Mouse (Mus musculus) stomach, embryonic 14.5 days (tissue): ENCODE measurements around the gene Anapc16. TPM values are rescaled to one million over a fixed set of nuclear protein-coding genes. Genes with fewer than 3 reads are reported as not detected.
"Not testable (repeated sequence)": the region's sequence is repeated elsewhere in the genome, so short reads cannot be mapped to it uniquely, and the experiment has no call there.

ENCODE experiments used
- ATAC-seq: fragments of 200-750 bp; cut with Nextera tagmentation; 2 replicates; pipeline ENCODE4 v1.8.0; 2017; ENCODE audit warnings: low read depth, moderate TSS enrichment; ENCODE audit not compliant: insufficient number of reproducible peaks, insufficient read depth, low FRiP score
- H3K27ac ChIP-seq: fragments of 300-500 bp; sonication (generic); 2 replicates; pipeline ENCODE4 v1.5.1; 2014; ENCODE audit warnings: mild to moderate bottlenecking, low read length, moderate library complexity, mixed read lengths
- H3K27me3 ChIP-seq: fragments of 300-500 bp; sonication (generic); 2 replicates; pipeline ENCODE4 v1.6.1; 2014; ENCODE audit warnings: low read length, control low read depth, mixed read lengths; ENCODE audit not compliant: control insufficient read depth, insufficient read depth
- H3K36me3 ChIP-seq: fragments of 300-500 bp; sonication (generic); 2 replicates; pipeline ENCODE4 v1.6.1; 2014; ENCODE audit warnings: mild to moderate bottlenecking, control low read depth, low read length, moderate library complexity, mixed read lengths; ENCODE audit not compliant: control insufficient read depth, insufficient read depth
- H3K4me1 ChIP-seq: fragments of 300-500 bp; sonication (generic); 2 replicates; pipeline ENCODE4 v1.6.1; 2014; ENCODE audit warnings: low read length, control low read depth, mixed read lengths; ENCODE audit not compliant: control insufficient read depth, insufficient read depth
- H3K4me2 ChIP-seq: fragments of 300-500 bp; sonication (generic); replicated peaks from 2 replicates; pipeline ENCODE4 v1.6.1; 2014; ENCODE audit warnings: low read depth, low read length, control low read depth
- H3K4me3 ChIP-seq: fragments of 300-500 bp; sonication (generic); 2 replicates; pipeline ENCODE4 v1.5.1; 2014; ENCODE audit warnings: low read depth, low read length, control low read depth
- H3K9ac ChIP-seq: fragments of 300-500 bp; sonication (generic); replicated peaks from 2 replicates; pipeline ENCODE4 v1.6.1; 2014; ENCODE audit warnings: low read depth, mild to moderate bottlenecking, control low read depth, low read length, moderate library complexity, mixed read lengths
- H3K9me3 ChIP-seq: fragments of 300-500 bp; sonication (generic); 2 replicates; pipeline ENCODE4 v1.6.1; 2016; ENCODE audit warnings: low read depth, low read length, control low read depth; ENCODE audit not compliant: control insufficient read depth
- WGBS: fragments of 180-500 bp; shearing (Covaris S2); extraction: QIAGEN DNeasy Blood & Tissue Kit; methylation state at CpG from one replicate; pipeline ENCODE4 v1.1.7; 2014; 5-methylcytosine and 5-hydroxymethylcytosine counted together
- polyA plus RNA-seq: library from polyadenylated mRNA; unstranded; fragments of >200 nt; fragmentation: Nextera tagmentation; extraction: Ambion mirVana; gene quantifications from 2 replicates; pipeline ENCODE4 v1.2.1, GENCODE M21; 2014

Gene Anapc16
- polyA plus RNA-seq, 1 experiment from 2014 or later, result 118 TPM

DNA sequence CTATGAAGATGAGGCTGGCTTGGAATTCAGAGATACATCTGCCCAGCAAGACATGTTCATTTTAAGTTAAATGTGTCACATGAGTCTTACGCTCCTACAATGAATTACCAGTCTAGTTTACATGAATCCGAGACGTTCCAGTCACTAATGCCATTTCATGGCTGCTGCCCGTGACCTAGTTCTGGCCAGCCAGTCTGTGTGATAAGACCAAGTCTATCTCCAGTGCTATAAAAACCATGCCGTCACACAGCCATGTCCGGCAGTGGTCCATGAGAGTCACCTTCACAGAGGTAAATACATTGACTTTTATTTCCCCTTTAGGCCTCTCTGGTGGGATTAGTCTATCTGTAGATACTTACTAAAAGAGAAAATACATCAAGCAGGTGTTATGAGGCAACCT is 7.0 kb downstream of the Anapc16 start:
- 94% methylated on average over 6 of the region's 6 CpGs for WGBS
- no peaks in the 10 kb centered on the region for H3K9me3 ChIP-seq
- no peak overlapping the region for H3K4me2 ChIP-seq
- no peaks in the 10 kb centered on the region for H3K27me3 ChIP-seq
- H3K9ac ChIP-seq, result no peak overlapping the region
- ATAC-seq, result no peak
- H3K4me1 ChIP-seq, result no peaks in the 10 kb centered on the region
- H3K4me3 ChIP-seq, result no peak overlapping the region
- peaks cover 24% of the 10 kb centered on the region for H3K36me3 ChIP-seq
- no peak overlapping the region for H3K27ac ChIP-seq

DNA sequence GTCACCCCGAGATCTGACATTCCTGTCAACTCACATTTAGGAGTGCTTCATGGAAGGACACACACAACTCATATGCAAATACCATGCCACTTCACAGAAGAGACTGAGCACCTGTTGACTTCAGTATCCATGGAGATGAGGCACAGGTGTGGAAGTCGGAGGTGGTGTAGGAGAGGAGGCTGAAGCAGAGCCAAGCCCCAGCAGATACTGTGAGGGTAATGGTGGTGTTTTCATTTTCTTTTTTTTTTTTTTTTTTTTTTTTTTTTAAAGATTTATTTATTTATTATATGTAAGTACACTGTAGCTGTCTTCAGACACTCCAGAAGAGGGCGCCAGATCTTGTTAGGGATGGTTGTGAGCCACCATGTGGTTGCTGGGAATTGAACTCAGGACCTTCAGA is 9.1 kb downstream of the Anapc16 start:
- not testable (repeated sequence) for H3K4me2 ChIP-seq, H3K27ac ChIP-seq, ATAC-seq, H3K4me1 ChIP-seq, H3K27me3 ChIP-seq, H3K9ac ChIP-seq, H3K9me3 ChIP-seq, H3K4me3 ChIP-seq
- H3K36me3 ChIP-seq, result peaks cover 45% of the 10 kb centered on the region
- WGBS, result 81% methylated on average over 2 of the region's 3 CpGs

- H3K9me3 ChIP-seq, result no peaks in the 10 kb centered on the region
- H3K4me1 ChIP-seq, result no peaks in the 10 kb centered on the region
- no peaks in the 10 kb centered on the region for H3K27me3 ChIP-seq
- 79% methylated on average over 8 of the region's 8 CpGs for WGBS
- no peak overlapping the region for H3K9ac ChIP-seq
- no peak overlapping the region for H3K4me3 ChIP-seq
- ATAC-seq, result no peak
- H3K36me3 ChIP-seq, result peaks cover 60% of the 10 kb centered on the region
- no peak overlapping the region for H3K4me2 ChIP-seq
- H3K27ac ChIP-seq, result no peak overlapping the region
Observed at GRCm38 (mm10) chr10:59992024-59992423, 10.9 kb downstream of the Anapc16 start.

DNA sequence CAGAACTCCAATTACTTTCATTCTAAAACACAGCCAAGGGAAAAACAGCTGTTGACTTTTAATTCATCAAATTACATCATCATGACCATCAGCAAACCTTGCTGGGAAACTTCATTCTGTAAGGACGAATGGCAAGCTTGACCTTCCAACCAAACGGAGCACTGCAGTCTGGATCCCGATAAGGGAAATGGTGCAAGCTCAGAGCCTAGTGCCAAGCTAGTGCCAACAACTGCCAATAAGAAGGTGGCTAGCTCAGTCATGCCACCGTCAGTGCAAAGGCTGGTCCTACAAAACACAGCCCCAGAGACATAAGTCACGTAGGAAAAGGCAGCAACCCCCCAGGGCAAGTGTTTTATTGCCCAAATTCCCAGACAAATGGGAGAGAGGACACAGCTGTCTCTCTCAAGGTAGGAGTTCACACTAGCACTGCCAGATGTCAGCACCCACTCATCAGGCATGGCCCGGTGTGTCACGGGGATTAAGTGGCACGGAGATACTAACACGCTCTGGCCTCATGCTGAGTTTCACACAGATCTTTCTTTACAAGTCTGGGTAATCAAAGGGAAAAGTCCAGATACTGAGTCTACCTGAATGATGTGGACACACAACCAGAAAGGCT is 11.6 kb downstream of the Anapc16 start:
- WGBS, result 68% methylated on average over 9 of the region's 9 CpGs
- Histone ChIP-seq H3K4me1 (no peaks in the 10 kb centered on the region), H3K9me3 (no peaks in the 10 kb centered on the region), H3K27ac (no peak overlapping the region), H3K9ac (no peak overlapping the region), H3K27me3 (no peaks in the 10 kb centered on the region), H3K4me2 (no peak overlapping the region), H3K36me3 (peaks cover 58% of the 10 kb centered on the region), H3K4me3 (no peak overlapping the region)
- ATAC-seq, result no peak

DNA sequence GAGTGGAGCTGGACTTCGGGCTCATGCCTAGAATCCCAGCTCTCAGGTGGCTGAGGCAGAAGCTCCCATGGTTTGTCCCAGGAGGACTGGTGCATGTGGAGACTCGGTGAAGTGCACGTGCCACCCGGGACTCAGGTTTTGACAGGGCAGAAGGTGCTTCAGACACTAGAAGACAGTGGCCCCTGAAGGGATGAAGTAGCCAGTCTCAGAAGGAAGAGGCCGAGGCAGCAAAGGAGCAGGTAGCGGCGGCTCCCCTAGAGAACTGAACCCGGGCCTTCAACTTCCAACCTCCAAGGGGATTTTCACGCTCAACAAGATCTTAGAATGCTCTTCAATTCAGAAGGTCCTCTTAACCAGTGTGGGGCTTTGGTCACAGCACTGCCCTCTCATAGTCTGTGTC is 12.5 kb downstream of the Anapc16 start:
- Histone ChIP-seq H3K27ac (no peak overlapping the region), H3K36me3 (peaks cover 48% of the 10 kb centered on the region), H3K4me1 (no peaks in the 10 kb centered on the region), H3K4me2 (no peak overlapping the region), H3K27me3 (no peaks in the 10 kb centered on the region), H3K9ac (no peak overlapping the region), H3K4me3 (no peak overlapping the region), H3K9me3 (no peaks in the 10 kb centered on the region)
- no peak for ATAC-seq
- 97% methylated on average over 9 of the region's 9 CpGs for WGBS

GRCm38 (mm10) chr10:59988036-59988435 is 14.9 kb downstream of the Anapc16 start:
- 80% methylated on average over 4 of the region's 4 CpGs for WGBS
- no peaks in the 10 kb centered on the region for H3K4me1 ChIP-seq
- no peaks in the 10 kb centered on the region for H3K27me3 ChIP-seq
- H3K36me3 ChIP-seq, result peaks cover 39% of the 10 kb centered on the region
- H3K9ac ChIP-seq, result no peak overlapping the region
- no peak overlapping the region for H3K4me2 ChIP-seq
- ATAC-seq, result no peak
- no peak overlapping the region for H3K4me3 ChIP-seq
- H3K9me3 ChIP-seq, result no peaks in the 10 kb centered on the region
- H3K27ac ChIP-seq, result no peak overlapping the region

DNA sequence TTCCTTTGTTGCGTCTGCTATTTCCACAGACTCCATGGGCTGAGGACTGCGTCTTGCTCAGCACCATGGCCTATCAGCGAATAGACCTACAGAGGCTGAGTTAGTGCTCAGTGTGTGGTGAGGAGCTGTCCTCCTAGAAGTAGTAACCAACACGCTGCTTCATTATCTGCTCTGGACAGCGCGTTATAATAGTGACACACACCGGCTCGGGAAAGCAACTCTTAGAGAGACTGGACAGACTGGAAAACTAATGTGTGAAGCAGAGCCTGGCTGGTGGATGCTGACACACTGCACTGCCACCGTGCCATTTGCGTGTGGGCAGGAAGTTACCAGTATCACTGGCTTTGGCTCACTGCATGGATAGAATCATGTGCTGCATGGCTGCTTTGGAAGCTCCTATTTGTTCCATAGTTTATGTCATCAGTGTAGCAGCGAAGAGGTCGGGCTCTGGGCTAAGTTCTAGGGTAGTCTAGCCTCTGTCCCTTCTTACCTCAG is 20.5 kb downstream of the Anapc16 start:
- Histone ChIP-seq H3K9ac (no peak overlapping the region), H3K27me3 (no peaks in the 10 kb centered on the region), H3K27ac (no peak overlapping the region), H3K4me3 (no peak overlapping the region), H3K36me3 (peaks cover 1% of the 10 kb centered on the region), H3K9me3 (no peaks in the 10 kb centered on the region), H3K4me1 (peaks cover 20% of the 10 kb centered on the region), H3K4me2 (no peak overlapping the region)
- WGBS, result 91% methylated on average over 12 of the region's 12 CpGs
- no peak for ATAC-seq

- Histone ChIP-seq H3K27me3 (no peaks in the 10 kb centered on the region), H3K36me3 (no peaks in the 10 kb centered on the region; the same call in 1 of the 2 replicates), H3K27ac (no peak overlapping the region), H3K9ac (no peak overlapping the region), H3K9me3 (no peaks in the 10 kb centered on the region), H3K4me2 (no peak overlapping the region), H3K4me1 (peaks cover 20% of the 10 kb centered on the region), H3K4me3 (no peak overlapping the region)
- 71% methylated on average over 9 of the region's 9 CpGs for WGBS
- ATAC-seq, result no peak
Observed at GRCm38 (mm10) chr10:59981792-59982191, 21.1 kb downstream of the Anapc16 start.

- Histone ChIP-seq H3K27me3 (no peaks in the 10 kb centered on the region), H3K4me3 (no peak overlapping the region), H3K36me3 (no peaks in the 10 kb centered on the region; the same call in 1 of the 2 replicates), H3K9ac (no peak overlapping the region), H3K9me3 (no peaks in the 10 kb centered on the region), H3K4me2 (no peak overlapping the region), H3K4me1 (peaks cover 20% of the 10 kb centered on the region), H3K27ac (no peak overlapping the region)
- 83% methylated on average over 4 of the region's 4 CpGs for WGBS
- no peak for ATAC-seq
Observed at GRCm38 (mm10) chr10:59981336-59981735, 21.6 kb downstream of the Anapc16 start.
